Mouse (Mus musculus) bone marrow, adult 2 months (tissue): ENCODE measurements around the gene Senp2. TPM values are rescaled to one million over a fixed set of nuclear protein-coding genes. Genes with fewer than 3 reads are reported as not detected.

Source experiments
- H3K27ac ChIP-seq: fragments of 200-500 bp; 2 replicates; pipeline ENCODE4 v1.5.1; 2012; ENCODE audit warnings: low read depth, mild to moderate bottlenecking, control low read depth, inconsistent platforms, low read length; ENCODE audit not compliant: control insufficient read depth, poor library complexity, insufficient read depth
- H3K4me1 ChIP-seq: fragments of 200-500 bp; 2 replicates; pipeline ENCODE4 v1.6.1; 2011; ENCODE audit warnings: low read length; ENCODE audit not compliant: control insufficient read depth, insufficient read depth
- H3K4me3 ChIP-seq: fragments of 200-500 bp; replicated peaks from 2 replicates; pipeline ENCODE3; 2011; ENCODE audit warnings: mild to moderate bottlenecking, low read depth, low read length, control low read depth; ENCODE audit not compliant: control insufficient read depth
- CTCF ChIP-seq: fragments of 200-500 bp; IDR thresholded peaks from 2 replicates; pipeline ENCODE4 v1.5.1; 2011; ENCODE audit warnings: low read length, control low read depth; ENCODE audit not compliant: control insufficient read depth, insufficient read depth
- POLR2A ChIP-seq: fragments of 200-500 bp; IDR thresholded peaks from 2 replicates; pipeline ENCODE4 v1.6.1; 2011; ENCODE audit warnings: low read depth, mild to moderate bottlenecking, control low read depth, low read length, borderline replicate concordance; ENCODE audit not compliant: control insufficient read depth
- WGBS: fragments of 180-500 bp; shearing (Covaris S2); methylation state at CpG from one replicate; pipeline ENCODE4 v1.1.7; 2018; 5-methylcytosine and 5-hydroxymethylcytosine counted together
- polyA plus RNA-seq: library from polyadenylated mRNA; stranded (reverse); fragments of >200 nt; gene quantifications from 2 replicates; pipeline ENCODE4 v1.2.4, GENCODE M21; 2011; ENCODE audit warnings: low replicate concordance; ENCODE audit not compliant: missing spikeins, insufficient read depth, insufficient read length

Gene Senp2
- polyA plus RNA-seq, 1 experiment, result 50.6 TPM

DNA sequence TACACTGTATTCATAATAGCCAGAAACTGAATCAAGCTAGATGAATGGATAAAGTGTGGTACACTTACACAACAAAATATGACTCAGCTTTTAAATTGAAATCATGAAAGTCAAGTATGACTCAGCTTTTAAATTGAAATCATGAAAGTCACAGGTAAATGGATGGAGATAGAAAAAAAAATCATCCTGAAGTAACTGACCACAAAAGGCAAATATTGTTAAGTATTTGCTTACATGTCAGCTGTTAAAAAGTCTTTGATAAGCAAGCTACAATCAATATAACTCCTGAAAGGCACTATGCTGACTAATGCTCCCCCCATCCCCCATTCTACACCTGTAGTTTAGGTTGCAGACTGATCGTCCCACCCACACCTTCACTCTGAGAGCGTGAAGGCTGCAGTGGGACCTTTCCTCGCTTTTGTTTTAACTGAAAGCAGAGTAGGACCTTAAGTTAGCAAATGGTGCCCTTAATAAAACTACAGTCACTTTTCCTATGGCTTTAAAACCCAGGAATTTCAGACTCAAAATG, 82.0 kb downstream of the Senp2 start:
- no peak overlapping the region for H3K27ac ChIP-seq
- no peak overlapping the region for H3K4me3 ChIP-seq
- H3K4me1 ChIP-seq, result no peaks in the 10 kb centered on the region
- 75% methylated on average over 3 of the region's 3 CpGs for WGBS
- TF ChIP-seq POLR2A (no peak), CTCF (no peak)

DNA sequence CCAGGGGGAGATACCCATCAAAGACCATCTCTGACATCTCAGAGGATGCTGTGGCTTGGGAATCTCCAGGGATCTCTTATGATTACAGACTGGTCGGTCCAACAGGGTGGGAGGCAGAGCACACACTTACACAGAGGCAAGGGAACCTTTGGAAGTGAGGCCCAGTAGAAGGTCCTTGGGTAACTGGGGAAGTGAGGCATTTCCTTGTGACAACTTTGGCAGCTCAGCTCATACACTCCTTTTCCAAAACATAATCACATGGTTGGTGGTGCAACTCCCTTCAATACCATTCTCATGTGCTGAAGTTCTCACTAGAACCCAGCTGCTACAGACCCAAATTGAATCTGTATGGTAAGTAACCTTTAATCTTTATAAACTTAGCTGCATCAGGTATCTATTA, 86.5 kb downstream of the Senp2 start:
- Histone ChIP-seq H3K4me3 (no peak overlapping the region), H3K4me1 (no peaks in the 10 kb centered on the region), H3K27ac (no peak overlapping the region)
- TF ChIP-seq CTCF (no peak), POLR2A (no peak)
- 58% methylated on average over 1 of the region's 1 CpGs for WGBS

DNA sequence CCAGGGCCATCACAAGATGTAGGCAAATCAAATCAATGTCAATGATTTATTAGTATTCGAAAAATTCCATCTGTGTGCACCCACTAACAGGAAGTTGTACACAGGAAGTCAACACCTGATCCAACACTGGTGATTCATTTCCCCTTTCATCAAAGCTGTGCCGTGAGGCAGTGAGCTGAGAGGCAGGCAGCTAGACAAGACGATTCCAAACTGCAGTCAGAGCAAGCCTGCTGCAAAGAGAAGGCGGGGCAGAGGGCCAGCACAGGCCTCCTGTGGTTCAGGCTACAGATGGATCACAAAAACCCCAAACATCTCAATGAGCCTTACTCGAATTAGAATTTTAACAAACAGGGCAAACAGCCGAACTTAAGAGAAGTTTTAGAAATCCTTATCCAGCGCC, 88.4 kb downstream of the Senp2 start:
- Histone ChIP-seq H3K27ac (no peak overlapping the region), H3K4me1 (no peaks in the 10 kb centered on the region), H3K4me3 (no peak overlapping the region)
- TF ChIP-seq POLR2A (no peak), CTCF (no peak)
- 35% methylated on average over 7 of the region's 7 CpGs for WGBS

Other genes with a start within 250 kb of the Senp2 start
- 1.3 and 1.8 TPM in 2 replicates for gene Ehhadh, start 221.7 kb upstream of the Senp2 start, polyA plus RNA-seq
- gene Map3k13, start 215.1 kb upstream of the Senp2 start, polyA plus RNA-seq, result 0.52 TPM in 1 of 2 replicates, not detected in the other
- gene Tmem41a, start 61.9 kb upstream of the Senp2 start, polyA plus RNA-seq, result 11.9 and 15.0 TPM in 2 replicates
- gene Liph, start 13.8 kb upstream of the Senp2 start, polyA plus RNA-seq, result 0.72 and 0.92 TPM in 2 replicates
- 0.74 and 3.0 TPM in 2 replicates for gene Igf2bp2, start 153.8 kb downstream of the Senp2 start, polyA plus RNA-seq